Mouse (Mus musculus) ovary, postnatal 14 days (tissue): ENCODE results near the gene Qsox2.

Experiments
- DNase-seq: peaks from one replicate; pipeline ENCODE4 v3.0.0; 2022; ENCODE audit warnings: low spot score

The Qsox2 gene

DNA sequence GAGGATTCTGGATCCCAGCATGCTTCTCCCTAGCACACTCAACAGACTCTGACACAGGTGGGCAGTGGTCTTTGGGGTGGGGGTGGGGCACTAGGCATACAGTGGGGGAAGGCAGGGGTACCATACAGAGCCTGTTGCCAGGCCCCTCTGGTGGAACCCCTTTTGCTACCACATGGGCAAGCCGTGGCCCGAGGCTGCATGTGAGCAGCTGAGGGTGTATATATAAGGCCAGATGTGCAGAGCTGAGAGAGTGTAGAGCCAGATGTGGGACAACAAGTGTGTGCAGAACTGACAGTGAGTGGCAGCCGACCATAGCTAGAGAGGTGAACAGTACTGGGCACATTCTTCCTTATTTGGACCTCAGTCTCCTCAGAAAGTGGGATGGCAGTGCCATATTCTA, 70.4 kb downstream of the Qsox2 start:
- no peak for DNase-seq
